In the genomic region with DNA sequence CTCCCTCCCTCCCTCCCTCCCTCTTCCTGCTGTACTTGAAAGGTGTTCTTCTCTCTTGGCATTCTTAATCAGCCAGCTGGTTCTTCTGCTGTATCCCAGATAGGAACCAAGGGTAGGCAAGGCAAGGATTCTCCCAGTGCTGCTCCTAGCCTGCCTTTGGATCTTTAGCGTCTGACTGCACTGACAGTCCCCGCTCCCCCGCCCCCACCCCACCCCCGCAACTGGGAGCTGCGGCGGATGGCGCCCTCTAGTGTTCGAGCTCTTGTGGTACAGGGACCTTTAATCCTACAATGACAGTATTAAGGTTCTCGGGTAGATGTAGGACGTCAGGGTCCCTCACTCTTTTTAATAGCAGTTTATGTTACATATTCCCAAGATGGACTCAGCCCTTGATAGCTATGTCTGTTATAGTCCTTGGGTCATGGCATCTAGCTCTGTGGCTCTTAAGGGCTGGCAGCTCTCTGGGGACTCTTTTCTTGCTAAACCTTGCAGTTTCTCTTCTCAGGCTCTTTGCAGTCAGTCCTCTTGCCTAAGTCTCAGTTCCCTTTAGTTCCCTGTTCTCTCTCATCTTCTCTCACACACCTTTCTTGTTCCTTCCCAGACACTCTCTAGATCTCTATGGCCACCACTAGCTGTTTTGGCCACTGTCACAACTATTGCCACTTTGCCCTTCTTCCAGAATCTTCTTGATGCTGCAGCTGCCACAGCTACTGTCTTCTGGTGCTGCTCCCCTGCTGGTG, we compare ENCODE assay signal across 8 mouse cellular contexts.
DNase-seq lines count a peak whose midpoint lies in the region; ATAC-seq and TF ChIP-seq lines count a peak whose summit lies in the region.

No protein-coding gene starts in this region.

- H3K9ac ChIP-seq in CH12.LX (ENCODE audit: insufficient read depth, low read depth): no peak overlapping the region
- no peak overlapping the region for H3K9ac ChIP-seq in forebrain, embryonic 11.5 days (ENCODE audit: low read length)
- no peak overlapping the region for H3K9ac ChIP-seq in liver, embryonic 16.5 days (ENCODE audit: low read depth, low read length)
- H3K9ac ChIP-seq in neural tube, embryonic 13.5 days: peak overlapping the region; percentile 31

- peak; percentile 65 for DNase-seq in CH12.LX (ENCODE audit: extremely low read depth)
- peak; percentile 84 for DNase-seq in brain, adult 2 months (ENCODE audit: low read depth, low spot score)
- peak; percentile 91 for DNase-seq in forebrain, embryonic 11.5 days (ENCODE audit: low spot score)
- peak; percentile 66 to 81 for DNase-seq in heart, postnatal 14 days
- DNase-seq in layer of hippocampus, adult 11-12 months (ENCODE audit: low spot score): peak; percentile 74
- DNase-seq in thymus, postnatal 36 days: peak; percentile 46 to 63

- no peak for TF ChIP-seq POLR2A in CH12.LX (IDR thresholded peaks at IDR 0.05; ENCODE audit: low read depth, low read length)

- peak; percentile 73 for ATAC-seq in forebrain, embryonic 11.5 days (replicated peaks; ENCODE audit: low FRiP score)
- ATAC-seq in liver, embryonic 16.5 days (ENCODE audit: low read depth): peak; percentile 32; the same call in 1 of the 2 replicates
- peak; percentile 55 for ATAC-seq in neural tube, embryonic 13.5 days (ENCODE audit: low read depth)

- H3K27me3 ChIP-seq in CH12.LX (replicated peaks): no peaks in the 10 kb centered on the region
- no peaks in the 10 kb centered on the region for H3K27me3 ChIP-seq in forebrain, embryonic 11.5 days (ENCODE audit: control insufficient read depth, insufficient read depth, low read length)
- 0 out of 2 replicates have a peak, but pooled peaks cover 4% of the 10 kb centered on the region for H3K27me3 ChIP-seq in liver, embryonic 16.5 days (ENCODE audit: control insufficient read depth, insufficient read depth, low read depth, low read length)
- no peaks in the 10 kb centered on the region for H3K27me3 ChIP-seq in neural tube, embryonic 13.5 days

- H3K36me3 ChIP-seq in CH12.LX (replicated peaks in 1 of 2; ENCODE audit: control insufficient read depth in 1 of 2, insufficient read depth in 1 of 2, low read length in 1 of 2): no peaks in the 10 kb centered on the region
- no peaks in the 10 kb centered on the region for H3K36me3 ChIP-seq in forebrain, embryonic 11.5 days (ENCODE audit: control insufficient read depth, insufficient read depth, low read length)
- no peaks in the 10 kb centered on the region for H3K36me3 ChIP-seq in liver, embryonic 16.5 days (ENCODE audit: control insufficient read depth, insufficient read depth)
- H3K36me3 ChIP-seq in neural tube, embryonic 13.5 days: no peaks in the 10 kb centered on the region

- no peaks in the 10 kb centered on the region for H3K9me3 ChIP-seq in CH12.LX (replicated peaks; ENCODE audit: low read length)
- H3K9me3 ChIP-seq in forebrain, embryonic 11.5 days (ENCODE audit: control insufficient read depth, low read length): no peaks in the 10 kb centered on the region
- H3K9me3 ChIP-seq in liver, embryonic 16.5 days (replicated peaks; ENCODE audit: control insufficient read depth, low read length): no peaks in the 10 kb centered on the region
- H3K9me3 ChIP-seq in neural tube, embryonic 13.5 days: no peaks in the 10 kb centered on the region

- peak overlapping the region; percentile 94 for H3K4me2 ChIP-seq in CH12.LX (ENCODE audit: insufficient read depth, low read depth, poor library complexity, severe bottlenecking)
- H3K4me2 ChIP-seq in forebrain, embryonic 11.5 days (ENCODE audit: low read depth, low read length, severe bottlenecking): no peak overlapping the region
- H3K4me2 ChIP-seq in liver, embryonic 16.5 days (ENCODE audit: low read depth, low read length): 0 out of 2 replicates have a peak overlapping the region, but pooled peaks have one; percentile 6
- peak overlapping the region; percentile 42 for H3K4me2 ChIP-seq in neural tube, embryonic 13.5 days

- peak; percentile 16 to 66; a peak in 3 of 4 replicates for TF ChIP-seq CTCF in CH12.LX (conservative IDR thresholded peaks at IDR 0.05 in 1 of 2, IDR thresholded peaks at IDR 0.05 in 1 of 2; ENCODE audit: low read depth in 2 of 2, low read length in 2 of 2)

- dilution Hi-C loops in CH12.LX (cut with MboI; ENCODE audit: extremely low pct_ligation_motif_present, extremely low pct_unique_long_range_greater_than_20kb, low sequenced_read_pairs): no loop called here

- no peak overlapping the region for H3K27ac ChIP-seq in CH12.LX (ENCODE audit: insufficient read depth, low read depth)
- no peak overlapping the region for H3K27ac ChIP-seq in forebrain, embryonic 11.5 days (ENCODE audit: low read depth, low read length)
- no peak overlapping the region for H3K27ac ChIP-seq in liver, embryonic 16.5 days (ENCODE audit: low read length)
- peak overlapping the region; percentile 84; the same call in 1 of the 2 replicates for H3K27ac ChIP-seq in neural tube, embryonic 13.5 days (replicated peaks)

- 1% methylated on average over 10 of the region's 10 CpGs for WGBS in forebrain, embryonic 11.5 days
- 2% methylated on average over 10 of the region's 10 CpGs for WGBS in liver, embryonic 16.5 days (ENCODE audit: insufficient replicate concordance)
- WGBS in neural tube, embryonic 13.5 days: 0% methylated on average over 10 of the region's 10 CpGs

- peaks cover 12 to 37% of the 10 kb centered on the region in 2 experiments for H3K4me1 ChIP-seq in CH12.LX (ENCODE audit: control insufficient read depth in 1 of 2, insufficient read depth in 2 of 2)
- peaks cover 4% of the 10 kb centered on the region; the same call in 1 of the 2 replicates for H3K4me1 ChIP-seq in forebrain, embryonic 11.5 days (replicated peaks; ENCODE audit: control insufficient read depth, insufficient read depth, low read length)
- H3K4me1 ChIP-seq in liver, embryonic 16.5 days (ENCODE audit: control insufficient read depth, low read depth, low read length): peaks cover 1% of the 10 kb centered on the region
- peaks cover 37% of the 10 kb centered on the region for H3K4me1 ChIP-seq in neural tube, embryonic 13.5 days (replicated peaks)

- in situ Hi-C loops in CH12.LX (cut with MboI; ENCODE audit: low pct_ligation_motif_present, low pct_unique_long_range_greater_than_20kb, low sequenced_read_pairs): loop anchor here (10.0 kb wide), 1 partner anchor 333 kb away; no protein-coding TSS in a partner anchor

- peak; percentile 48 for TF ChIP-seq RAD21 in CH12.LX (IDR thresholded peaks at IDR 0.05; ENCODE audit: low read depth, low read length)

- intact Hi-C loops in heart, postnatal 14 days (cut with DNase I): no loop called here

- peak; percentile 63; the same call in 1 of the 2 replicates for TF ChIP-seq EP300 in CH12.LX (IDR thresholded peaks at IDR 0.05; ENCODE audit: low read length)

- H3K4me3 ChIP-seq in CH12.LX (replicated peaks in 1 of 3; ENCODE audit: low read depth in 2 of 3, low read length in 2 of 3, poor library complexity in 1 of 3): peak overlapping the region in 1 of 3 experiments; percentile 32
- no peak overlapping the region for H3K4me3 ChIP-seq in forebrain, embryonic 11.5 days (ENCODE audit: low read depth, low read length)
- H3K4me3 ChIP-seq in liver, embryonic 16.5 days (ENCODE audit: low read depth, low read length): no peak overlapping the region
- no peak overlapping the region for H3K4me3 ChIP-seq in neural tube, embryonic 13.5 days

- H3K79me2 ChIP-seq in CH12.LX (replicated peaks; ENCODE audit: control insufficient read depth, extremely low read depth, insufficient read depth, poor library complexity, severe bottlenecking): no peaks in the 10 kb centered on the region

TF ChIP-seq in CH12.LX, 34 proteins besides CTCF, POLR2A, EP300 and RAD21:
- no peak for TF ChIP-seq ZKSCAN1 (IDR thresholded peaks at IDR 0.05; ENCODE audit: borderline replicate concordance, low read depth, low read length)
- TF ChIP-seq USF1 (IDR thresholded peaks at IDR 0.05; ENCODE audit: low read depth, low read length): no peak
- TF ChIP-seq UBTF (IDR thresholded peaks at IDR 0.05; ENCODE audit: low read depth, low read length): no peak
- TF ChIP-seq E2F4 (IDR thresholded peaks at IDR 0.05; ENCODE audit: insufficient replicate concordance, low read depth, low read length): no peak
- no peak for TF ChIP-seq RCOR1 (conservative IDR thresholded peaks at IDR 0.05; ENCODE audit: low read depth, low read length)
- TF ChIP-seq HCFC1 (IDR thresholded peaks at IDR 0.05; ENCODE audit: low read depth, low read length): no peak
- no peak for TF ChIP-seq PAX5 (IDR thresholded peaks at IDR 0.05; ENCODE audit: low read length)
- TF ChIP-seq ZC3H11A (IDR thresholded peaks at IDR 0.05; ENCODE audit: low read depth, low read length): no peak
- TF ChIP-seq MAZ (IDR thresholded peaks at IDR 0.05; ENCODE audit: low read depth, low read length): peak; percentile 93
- no peak for TF ChIP-seq TCF12 (IDR thresholded peaks at IDR 0.05; ENCODE audit: low read depth, low read length)
- peak; percentile 34 for TF ChIP-seq SMC3 (IDR thresholded peaks at IDR 0.05; ENCODE audit: low read depth, low read length)
- 0 out of 2 replicates have a peak, but pooled peaks have one; percentile 54 for TF ChIP-seq SIN3A (IDR thresholded peaks at IDR 0.05; ENCODE audit: low read length)
- TF ChIP-seq JUN (IDR thresholded peaks at IDR 0.05; ENCODE audit: insufficient read depth, low read depth, low read length): no peak
- no peak; the same call in 1 of the 2 replicates for TF ChIP-seq MAFK (IDR thresholded peaks at IDR 0.05; ENCODE audit: insufficient replicate concordance, low read length)
- TF ChIP-seq JUND (conservative IDR thresholded peaks at IDR 0.05; ENCODE audit: low read depth, low read length): no peak
- no peak for TF ChIP-seq ZMIZ1 (IDR thresholded peaks at IDR 0.05; ENCODE audit: low read depth, low read length)
- TF ChIP-seq MAX (IDR thresholded peaks at IDR 0.05; ENCODE audit: low read length): no peak
- no peak for TF ChIP-seq KAT2A (IDR thresholded peaks at IDR 0.05; ENCODE audit: insufficient replicate concordance, low read length)
- TF ChIP-seq ELF1 (IDR thresholded peaks at IDR 0.05; ENCODE audit: low read depth, low read length): no peak
- TF ChIP-seq IRF4 (IDR thresholded peaks at IDR 0.05; ENCODE audit: low read depth, low read length): peak; percentile 46; the same call in 1 of the 2 replicates
- TF ChIP-seq MEF2A (IDR thresholded peaks at IDR 0.05; ENCODE audit: borderline replicate concordance, low read depth, low read length): no peak
